Mouse (Mus musculus): ENCODE measurements around the gene Vax2. TPM values are rescaled to one million over a fixed set of nuclear protein-coding genes. Genes with fewer than 3 reads are reported as not detected.

Vax2 gene
- not detected in 2 replicates for total RNA-seq (2017)

- peak; percentile 54 for ATAC-seq (replicated peaks; ENCODE audit: low read depth, poor library complexity, severe bottlenecking)
These were observed at the start of gene Vax2 for GRCm38 (mm10) chr6:83711067-83711675. TSS of gene Vax2 (plus strand) at chr6:83711264.

GRCm38 (mm10) chr6:83665009-83665408, 46.1 kb upstream of the Vax2 start:
- ATAC-seq (replicated peaks; ENCODE audit: low read depth, poor library complexity, severe bottlenecking), result no peak

GRCm38 (mm10) chr6:83673395-83673794, 37.7 kb upstream of the Vax2 start:
- ATAC-seq (replicated peaks; ENCODE audit: low read depth, poor library complexity, severe bottlenecking), result peak; percentile 89

GRCm38 (mm10) chr6:83677757-83678156, 33.3 kb upstream of the Vax2 start, which contains the start of gene Cd207:
TSS of gene Cd207 (minus strand) at chr6:83677857.
- no peak for ATAC-seq (replicated peaks; ENCODE audit: low read depth, poor library complexity, severe bottlenecking)

- peak; percentile 74 for ATAC-seq (replicated peaks; ENCODE audit: low read depth, poor library complexity, severe bottlenecking)
These were observed 21.7 kb upstream of the Vax2 start for GRCm38 (mm10) chr6:83689374-83689773.

- peak; percentile 69 for ATAC-seq (replicated peaks; ENCODE audit: low read depth, poor library complexity, severe bottlenecking)
These were observed 20.8 kb upstream of the Vax2 start for GRCm38 (mm10) chr6:83690277-83690676.

- ATAC-seq (replicated peaks; ENCODE audit: low read depth, poor library complexity, severe bottlenecking), result no peak
These were observed 20.1 kb upstream of the Vax2 start for GRCm38 (mm10) chr6:83690936-83691335.

GRCm38 (mm10) chr6:83692962-83693361, 18.1 kb upstream of the Vax2 start:
- no peak for ATAC-seq (replicated peaks; ENCODE audit: low read depth, poor library complexity, severe bottlenecking)

GRCm38 (mm10) chr6:83693835-83694234, 17.2 kb upstream of the Vax2 start:
- ATAC-seq (replicated peaks; ENCODE audit: low read depth, poor library complexity, severe bottlenecking), result peak; percentile 45

GRCm38 (mm10) chr6:83695731-83696130, 15.3 kb upstream of the Vax2 start:
- ATAC-seq (replicated peaks; ENCODE audit: low read depth, poor library complexity, severe bottlenecking), result no peak

- peak; percentile 61 for ATAC-seq (replicated peaks; ENCODE audit: low read depth, poor library complexity, severe bottlenecking)
These were observed 14.4 kb upstream of the Vax2 start for GRCm38 (mm10) chr6:83696684-83697083.

GRCm38 (mm10) chr6:83697932-83698331, 13.1 kb upstream of the Vax2 start:
- ATAC-seq (replicated peaks; ENCODE audit: low read depth, poor library complexity, severe bottlenecking), result no peak

GRCm38 (mm10) chr6:83699971-83700370, 11.1 kb upstream of the Vax2 start:
- ATAC-seq (replicated peaks; ENCODE audit: low read depth, poor library complexity, severe bottlenecking), result no peak

GRCm38 (mm10) chr6:83701001-83701400, 10.1 kb upstream of the Vax2 start:
- no peak for ATAC-seq (replicated peaks; ENCODE audit: low read depth, poor library complexity, severe bottlenecking)

GRCm38 (mm10) chr6:83702146-83702999, 8.7 kb upstream of the Vax2 start:
- ATAC-seq (replicated peaks; ENCODE audit: low read depth, poor library complexity, severe bottlenecking), result no peak

GRCm38 (mm10) chr6:83703000-83703721, 7.9 kb upstream of the Vax2 start:
- ATAC-seq (replicated peaks; ENCODE audit: low read depth, poor library complexity, severe bottlenecking), result no peak

GRCm38 (mm10) chr6:83703722-83704078, 7.4 kb upstream of the Vax2 start:
- peak; percentile 26; the same call in 1 of the 2 replicates for ATAC-seq (replicated peaks; ENCODE audit: low read depth, poor library complexity, severe bottlenecking)

- no peak for ATAC-seq (replicated peaks; ENCODE audit: low read depth, poor library complexity, severe bottlenecking)
These were observed 6.8 kb upstream of the Vax2 start for GRCm38 (mm10) chr6:83704294-83704693.

GRCm38 (mm10) chr6:83704701-83705100, 6.4 kb upstream of the Vax2 start:
- no peak for ATAC-seq (replicated peaks; ENCODE audit: low read depth, poor library complexity, severe bottlenecking)

- peak; percentile 10; the same call in 1 of the 2 replicates for ATAC-seq (replicated peaks; ENCODE audit: low read depth, poor library complexity, severe bottlenecking)
These were observed 3.1 kb upstream of the Vax2 start for GRCm38 (mm10) chr6:83707738-83708510.
